Mouse (Mus musculus) neutrophil, adult 83 days (primary cell): Measurements from ENCODE around the gene Rnf223. TPM values are rescaled to one million over a fixed set of nuclear protein-coding genes. Genes with fewer than 3 reads are reported as not detected.

Experiments
- total RNA-seq, 2 experiments: library from RNA; stranded (reverse); gene quantifications; one replicate each; pipeline ENCODE4 v1.2.4; 2023

Rnf223 gene
- total RNA-seq = under 1 TPM; 0.44 to 0.46 TPM

DNA sequence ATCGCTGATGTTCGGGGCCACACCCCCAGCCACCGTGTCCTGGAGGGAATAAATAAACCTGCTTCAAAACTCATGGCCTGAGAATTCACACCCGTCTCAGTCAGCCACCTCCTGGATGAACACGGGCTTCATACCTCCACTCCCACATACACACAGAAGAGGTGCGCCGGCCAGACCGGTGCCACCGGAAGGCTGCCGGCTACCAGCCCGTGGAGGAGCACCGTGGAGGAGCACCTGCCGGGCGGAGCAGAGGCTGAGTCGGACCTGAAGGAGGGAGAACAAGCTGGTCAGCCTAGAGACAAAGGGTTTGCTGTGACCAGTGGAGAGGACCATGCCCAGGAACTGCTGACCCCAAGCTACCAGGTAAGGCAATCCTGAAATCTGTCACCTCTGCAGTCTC lies at the start of gene Rnf223:
TSS of gene Rnf223 (plus strand) at position 78 of the 400 bp plus-strand sequence.

GRCm38 (mm10) chr4:156109570-156110331 lies 20.6 kb upstream of the Rnf223 start, which contains the start of gene 9430015G10Rik:
TSS of gene 9430015G10Rik (plus strand) at chr4:156109982.

Other genes starting within 250 kb of the Rnf223 start
- gene Pusl1, start 238.7 kb upstream of the Rnf223 start, total RNA-seq = 10 to 100 TPM; 10.8 to 11.2 TPM
- gene Acap3, start 238.7 kb upstream of the Rnf223 start, total RNA-seq = 10 to 100 TPM; 59.6 to 69.9 TPM
- gene Ube2j2, start 186.7 kb upstream of the Rnf223 start, total RNA-seq = 10 to 100 TPM; 59.5 to 79.0 TPM
- 10 to 100 TPM; 30.9 to 60.7 TPM for gene C1qtnf12, start 168.2 kb upstream of the Rnf223 start, total RNA-seq
- gene B3galt6, start 137.9 kb upstream of the Rnf223 start, total RNA-seq = 1 to 10 TPM; 2.5 TPM
- 100 to 1,000 TPM; 107 to 110 TPM for gene Sdf4, start 137.6 kb upstream of the Rnf223 start, total RNA-seq
- 1 to 10 TPM; 1.5 to 2.8 TPM for gene Tnfrsf4, start 116.7 kb upstream of the Rnf223 start, total RNA-seq
- gene Tnfrsf18, start 104.3 kb upstream of the Rnf223 start, total RNA-seq = 1 to 10 TPM; 3.2 to 4.0 TPM
- not detected for gene Ttll10, start 71.1 kb upstream of the Rnf223 start, total RNA-seq
- 10 to 100 TPM; 16.1 to 18.7 TPM for gene 9430015G10Rik, start 20.5 kb upstream of the Rnf223 start, total RNA-seq
- 10 to 100 TPM; 13.1 to 18.7 TPM for gene Agrn, start 67.0 kb downstream of the Rnf223 start, total RNA-seq
- gene Isg15, start 70.3 kb downstream of the Rnf223 start, total RNA-seq = 10 to 100 TPM in 1 of 2 experiments, 1 to 10 TPM in 1; 6.9 to 14.9 TPM
- 10 to 100 TPM in 1 of 2 experiments, 1 to 10 TPM in 1; 6.5 to 10.3 TPM for gene AW011738, start 72.8 kb downstream of the Rnf223 start, total RNA-seq
- under 1 TPM in 1 of 2 experiments, not detected in 1; 0.09 TPM for gene Perm1, start 85.4 kb downstream of the Rnf223 start, total RNA-seq
- gene Plekhn1, start 104.3 kb downstream of the Rnf223 start, total RNA-seq = 10 to 100 TPM; 15.6 to 18.2 TPM
- gene Noc2l, start 105.5 kb downstream of the Rnf223 start, total RNA-seq = 10 to 100 TPM; 26.6 to 31.4 TPM
- 1 to 10 TPM; 4.4 to 5.3 TPM for gene Samd11, start 125.1 kb downstream of the Rnf223 start, total RNA-seq
- gene Vmn2r-ps159, start 200.6 kb downstream of the Rnf223 start, total RNA-seq = not detected